Mouse (Mus musculus): ENCODE measurements around the gene Slc36a2. TPM values are rescaled to one million over a fixed set of nuclear protein-coding genes. Genes with fewer than 3 reads are reported as not detected.

Slc36a2 gene
- total RNA-seq, 2 experiments from 2014 or later = 11.4 to 22.0 TPM

GRCm38 (mm10) chr11:55184246-55184645 is 631 bp downstream of the Slc36a2 start:
- DNase-seq = no peak

- no peak for DNase-seq
Observed at GRCm38 (mm10) chr11:55183124-55183523, 1.8 kb downstream of the Slc36a2 start.

- DNase-seq = no peak
Observed at GRCm38 (mm10) chr11:55179856-55180255, 5.0 kb downstream of the Slc36a2 start.

GRCm38 (mm10) chr11:55178830-55179229 is 6.0 kb downstream of the Slc36a2 start:
- no peak for DNase-seq

GRCm38 (mm10) chr11:55170501-55170900 is 14.4 kb downstream of the Slc36a2 start:
- DNase-seq = no peak

GRCm38 (mm10) chr11:55168914-55169313 is 16.0 kb downstream of the Slc36a2 start:
- no peak for DNase-seq

- no peak for DNase-seq
Observed at GRCm38 (mm10) chr11:55168504-55168903, 16.4 kb downstream of the Slc36a2 start.

- DNase-seq = no peak
Observed at GRCm38 (mm10) chr11:55165748-55166147, 19.1 kb downstream of the Slc36a2 start.

- DNase-seq = peak; percentile 27 to 45
Observed at GRCm38 (mm10) chr11:55164723-55165122, 20.2 kb downstream of the Slc36a2 start.

- DNase-seq = peak in 1 of 2 experiments; percentile 37
Observed at GRCm38 (mm10) chr11:55162670-55163069, 22.2 kb downstream of the Slc36a2 start.

GRCm38 (mm10) chr11:55158785-55159359 is 26.0 kb downstream of the Slc36a2 start:
- peak; percentile 71 to 89 for DNase-seq

- peak; percentile 11 to 61 for DNase-seq
Observed at GRCm38 (mm10) chr11:55155070-55155421, 29.8 kb downstream of the Slc36a2 start.

GRCm38 (mm10) chr11:55154398-55155069 is 30.3 kb downstream of the Slc36a2 start:
- peak; percentile 16 to 19 for DNase-seq

- DNase-seq = no peak
Observed at GRCm38 (mm10) chr11:55151608-55152007, 33.3 kb downstream of the Slc36a2 start, which contains the start of gene Slc36a3. Gene Slc36a3 (minus strand): TSS chr11:55151708.

- DNase-seq = no peak
Observed at GRCm38 (mm10) chr11:55148461-55148860, 36.4 kb downstream of the Slc36a2 start.

GRCm38 (mm10) chr11:55147423-55147822 is 37.5 kb downstream of the Slc36a2 start:
- DNase-seq = no peak

GRCm38 (mm10) chr11:55146855-55147254 is 38.0 kb downstream of the Slc36a2 start:
- no peak for DNase-seq

GRCm38 (mm10) chr11:55144011-55144410 is 40.9 kb downstream of the Slc36a2 start:
- no peak for DNase-seq

GRCm38 (mm10) chr11:55141502-55141901 is 43.4 kb downstream of the Slc36a2 start:
- no peak for DNase-seq

- no peak for DNase-seq
Observed at GRCm38 (mm10) chr11:55137646-55138045, 47.2 kb downstream of the Slc36a2 start.

- peak in 1 of 2 experiments; percentile 33 for DNase-seq
Observed at GRCm38 (mm10) chr11:55136770-55137547, 47.9 kb downstream of the Slc36a2 start.

- no peak for DNase-seq
Observed at GRCm38 (mm10) chr11:55134871-55135270, 50.0 kb downstream of the Slc36a2 start.

- DNase-seq = no peak
Observed at GRCm38 (mm10) chr11:55134407-55134806, 50.5 kb downstream of the Slc36a2 start.
